Mouse (Mus musculus): Measurements from ENCODE around the gene Gm3373. TPM values are rescaled to one million over a fixed set of nuclear protein-coding genes. Genes with fewer than 3 reads are reported as not detected.

Gene Gm3373
- total RNA-seq (2023) = not detected

DNA sequence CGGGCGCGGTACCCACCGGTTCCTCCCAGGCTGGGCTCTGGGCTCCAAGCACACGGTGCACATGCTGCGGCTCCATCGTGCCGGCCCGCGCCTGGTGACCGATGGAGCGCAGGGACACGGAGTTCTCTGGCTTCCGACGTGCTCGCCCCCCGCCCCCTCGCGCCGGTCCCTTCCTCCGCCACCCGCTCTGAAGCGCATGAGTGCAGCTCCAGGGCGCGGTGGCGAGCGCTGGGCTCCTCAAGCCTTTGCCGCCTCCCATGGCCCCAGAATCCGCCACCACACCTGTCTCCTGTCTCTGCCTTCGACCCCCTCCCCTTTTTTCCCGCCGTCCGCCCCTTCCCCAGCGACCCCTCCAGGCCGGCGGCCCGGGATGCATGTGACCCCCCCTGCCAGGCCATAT is at the start of gene Gm3373:
Gene Gm3373, minus strand, starts transcription at position 101 of the 400 bp plus-strand sequence.

GRCm38 (mm10) chr14:5687357-5687756 is 54.0 kb downstream of the Gm3373 start, which contains the start of gene Gm9603:
Gm9603 (minus strand) TSS chr14:5687457.

Other genes with a start within 250 kb of the Gm3373 start
- gene Gm3488, start 239.9 kb downstream of the Gm3373 start, total RNA-seq (2023) = not detected
- not detected for gene Gm3532, start 203.1 kb downstream of the Gm3373 start, total RNA-seq (2023)
- not detected for gene Gm8265, start 108.5 kb downstream of the Gm3373 start, total RNA-seq (2023)
- gene Gm9603, start 54.1 kb downstream of the Gm3373 start, total RNA-seq (2023) = not detected
- gene Gm3383, start 66.4 kb upstream of the Gm3373 start, total RNA-seq (2023) = not detected
- gene Gm3424, start 88.8 kb upstream of the Gm3373 start, total RNA-seq (2023) = not detected
- not detected for gene Gm8237, start 138.8 kb upstream of the Gm3373 start, total RNA-seq (2023)
- gene Gm3248, start 220.2 kb upstream of the Gm3373 start, total RNA-seq (2023) = not detected
- not detected for gene Gm3453, start 237.6 kb upstream of the Gm3373 start, total RNA-seq (2023)